ENCODE assay signal across 13 mouse cellular contexts in the genomic region with DNA sequence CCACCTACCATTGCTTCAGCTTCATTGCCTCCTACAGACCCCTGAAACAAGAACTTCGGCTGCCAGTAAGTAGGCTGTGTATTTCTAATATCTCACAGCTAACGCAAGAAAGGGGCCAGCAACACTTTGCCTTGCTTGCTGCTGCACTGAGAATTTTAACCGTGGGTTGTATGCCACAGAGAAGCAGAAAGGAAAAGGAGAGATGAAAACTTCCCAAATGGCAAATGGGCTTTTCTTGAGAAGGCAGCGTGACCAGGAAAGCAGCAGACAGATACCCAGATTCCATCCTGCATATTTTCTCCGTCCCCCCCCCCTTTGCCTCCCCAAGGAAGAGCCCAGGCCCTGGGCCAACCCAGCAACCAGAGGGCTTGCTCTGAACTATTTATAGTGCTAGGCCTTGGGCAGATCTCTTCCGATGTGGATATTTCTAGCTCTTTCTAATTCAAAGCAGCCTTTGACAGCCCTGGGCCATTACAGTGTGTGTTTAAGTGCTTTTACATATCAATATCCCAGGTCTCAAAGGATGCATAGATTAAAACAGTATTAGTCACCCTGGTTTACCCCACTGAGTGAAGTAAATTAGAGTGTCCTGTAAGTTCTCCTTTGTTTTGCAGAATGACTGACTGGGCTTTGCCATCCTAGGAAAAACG.
A peak's percentile ranks its signal among the peaks of the same experiment; 100 is the strongest.
DNase-seq lines count a peak whose midpoint lies in the region; ATAC-seq and TF ChIP-seq lines count a peak whose summit lies in the region.
"Had no signal": no experiment of that assay in that cellular context is flagged by ENCODE, and none has a peak within 500 bp of the region (broad histone marks: within the 10 kb centered on the region; RNA-seq: fewer than 3 reads in every experiment).

No protein-coding gene starts in this region.

- peak; percentile 7 to 11 for DNase-seq in cerebellum, postnatal 14 days
- DNase-seq in cerebellum, adult 9-10 months, result no peak
- DNase-seq in kidney, adult 2 months, result peak; percentile 50
- peak; percentile 71 for DNase-seq in brain, embryonic 14.5 days (ENCODE audit: low read depth)
- DNase-seq in lung, postnatal 14 days, result no peak
- DNase-seq in gastrocnemius, postnatal 25 days, result no peak
- DNase-seq: cerebellum, postnatal 25 days; right cerebral cortex, postnatal 14 days had no signal

- H3K4me3 ChIP-seq in kidney, adult 2 months (ENCODE audit: insufficient read depth, low read depth, low read length), result no peak overlapping the region
- H3K4me3 ChIP-seq in kidney, embryonic 16.5 days (ENCODE audit: low read length), result no peak overlapping the region
- no peak overlapping the region for H3K4me3 ChIP-seq in midbrain, embryonic 12.5 days
- H3K4me3 ChIP-seq: hindbrain, embryonic 15.5 days; lung, embryonic 15.5 days had no signal

- H3K27me3 ChIP-seq in kidney, adult 2 months (replicated peaks; ENCODE audit: control insufficient read depth, insufficient read depth, low read length), result no peaks in the 10 kb centered on the region
- no peaks in the 10 kb centered on the region for H3K27me3 ChIP-seq in kidney, embryonic 16.5 days (ENCODE audit: insufficient read depth, low read length)
- H3K27me3 ChIP-seq in midbrain, embryonic 12.5 days, result no peaks in the 10 kb centered on the region
- H3K27me3 ChIP-seq: hindbrain, embryonic 15.5 days; lung, embryonic 15.5 days had no signal

- no peak for TF ChIP-seq CTCF in kidney, adult 2 months (conservative IDR thresholded peaks at IDR 0.05; ENCODE audit: insufficient read depth, insufficient read length, low read depth, low read length)
- TF ChIP-seq CTCF in brain, embryonic 14.5 days (IDR thresholded peaks at IDR 0.05; ENCODE audit: borderline replicate concordance, extremely low read depth, insufficient read depth, insufficient read length), result no peak

- 59% methylated on average over 7 of the region's 7 CpGs for WGBS in kidney, adult 2 months
- 63% methylated on average over 7 of the region's 7 CpGs for WGBS in kidney, embryonic 16.5 days
- 58% methylated on average over 7 of the region's 7 CpGs for WGBS in midbrain, embryonic 12.5 days

- ATAC-seq in kidney, embryonic 16.5 days (ENCODE audit: low FRiP score, low TSS enrichment), result no peak
- 0 out of 2 replicates have a peak, but pooled peaks have one; percentile 68 for ATAC-seq in midbrain, embryonic 12.5 days (ENCODE audit: low FRiP score, low read depth)
- ATAC-seq: activated CD4-positive, CD25-positive, alpha-beta regulatory T cell, adult 4 months had no signal

- peak overlapping the region; percentile 16; the same call in 1 of the 2 replicates for H3K27ac ChIP-seq in kidney, adult 2 months (ENCODE audit: insufficient read depth, low read depth, low read length)
- no peak overlapping the region for H3K27ac ChIP-seq in kidney, embryonic 16.5 days (ENCODE audit: low read length)
- 0 out of 2 replicates have a peak overlapping the region, but pooled peaks have one; percentile 21 for H3K27ac ChIP-seq in midbrain, embryonic 12.5 days (replicated peaks)
- H3K27ac ChIP-seq: hindbrain, embryonic 15.5 days; lung, embryonic 15.5 days had no signal

- H3K9ac ChIP-seq in kidney, embryonic 16.5 days (replicated peaks; ENCODE audit: low read length), result no peak overlapping the region
- no peak overlapping the region for H3K9ac ChIP-seq in midbrain, embryonic 12.5 days (replicated peaks)
- H3K9ac ChIP-seq: hindbrain, embryonic 15.5 days; lung, embryonic 15.5 days had no signal

- H3K36me3 ChIP-seq in kidney, adult 2 months (ENCODE audit: control insufficient read depth, insufficient read depth, low read length), result no peaks in the 10 kb centered on the region
- no peaks in the 10 kb centered on the region for H3K36me3 ChIP-seq in kidney, embryonic 16.5 days (ENCODE audit: insufficient read depth, low read length)
- no peaks in the 10 kb centered on the region for H3K36me3 ChIP-seq in midbrain, embryonic 12.5 days
- H3K36me3 ChIP-seq: hindbrain, embryonic 15.5 days; lung, embryonic 15.5 days had no signal

- no peak overlapping the region for H3K4me2 ChIP-seq in kidney, embryonic 16.5 days (replicated peaks; ENCODE audit: low read depth, low read length)
- H3K4me2 ChIP-seq in midbrain, embryonic 12.5 days (replicated peaks), result no peak overlapping the region
- H3K4me2 ChIP-seq: hindbrain, embryonic 15.5 days; lung, embryonic 15.5 days had no signal

- TF ChIP-seq POLR2A in kidney, adult 2 months (IDR thresholded peaks at IDR 0.05; ENCODE audit: low read depth, low read length), result no peak
- no peak for TF ChIP-seq POLR2A in brain, embryonic 14.5 days (IDR thresholded peaks at IDR 0.05; ENCODE audit: borderline replicate concordance, extremely low read depth, insufficient read depth, insufficient read length, poor library complexity, severe bottlenecking)

- H3K9me3 ChIP-seq in kidney, embryonic 16.5 days (ENCODE audit: low read length), result no peaks in the 10 kb centered on the region
- H3K9me3 ChIP-seq in midbrain, embryonic 12.5 days, result no peaks in the 10 kb centered on the region
- H3K9me3 ChIP-seq: hindbrain, embryonic 15.5 days; lung, embryonic 15.5 days had no signal

- no peaks in the 10 kb centered on the region; the same call in 1 of the 2 replicates for H3K4me1 ChIP-seq in kidney, adult 2 months (ENCODE audit: control insufficient read depth, insufficient read depth, low read length)
- H3K4me1 ChIP-seq in kidney, embryonic 16.5 days (ENCODE audit: insufficient read depth, low read length), result no peaks in the 10 kb centered on the region
- peaks cover 14% of the 10 kb centered on the region for H3K4me1 ChIP-seq in midbrain, embryonic 12.5 days
- H3K4me1 ChIP-seq: lung, embryonic 15.5 days had no signal

Comparison
In these comparisons a context has a peak if more than half of its experiments do, and no peak if none do; other contexts are left out.
1. DNase-seq: peak in cerebellum, postnatal 14 days (2 of 2), kidney, adult 2 months (single experiment) and brain, embryonic 14.5 days (single experiment); none in cerebellum, adult 9-10 months (single experiment), lung, postnatal 14 days (single experiment) and gastrocnemius, postnatal 25 days (single experiment).